Mouse (Mus musculus): ENCODE data around the gene Drc3.

Drc3 gene

DNA sequence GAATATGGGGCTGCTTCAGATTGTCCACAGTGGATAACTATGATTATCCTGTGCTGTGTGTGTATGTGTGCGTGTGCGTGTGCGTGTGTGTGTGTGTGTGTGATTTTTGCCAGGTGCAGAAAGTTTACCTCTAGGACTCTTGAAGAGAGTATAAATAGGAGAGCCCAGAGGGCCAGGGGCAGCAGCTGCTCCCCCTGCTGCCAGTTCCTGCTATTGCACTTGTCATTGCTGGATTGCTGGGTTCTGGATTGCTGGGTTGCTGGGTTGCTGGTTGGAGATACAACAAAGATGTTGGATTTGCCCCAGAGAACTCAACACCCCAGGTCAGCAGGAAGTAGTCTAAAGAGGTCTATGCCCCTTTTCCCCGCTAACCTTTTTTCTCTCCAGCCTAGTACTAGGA is 14.8 kb upstream of the Drc3 start:
- DNase-seq (ENCODE audit: low spot score): peak; percentile 55

DNA sequence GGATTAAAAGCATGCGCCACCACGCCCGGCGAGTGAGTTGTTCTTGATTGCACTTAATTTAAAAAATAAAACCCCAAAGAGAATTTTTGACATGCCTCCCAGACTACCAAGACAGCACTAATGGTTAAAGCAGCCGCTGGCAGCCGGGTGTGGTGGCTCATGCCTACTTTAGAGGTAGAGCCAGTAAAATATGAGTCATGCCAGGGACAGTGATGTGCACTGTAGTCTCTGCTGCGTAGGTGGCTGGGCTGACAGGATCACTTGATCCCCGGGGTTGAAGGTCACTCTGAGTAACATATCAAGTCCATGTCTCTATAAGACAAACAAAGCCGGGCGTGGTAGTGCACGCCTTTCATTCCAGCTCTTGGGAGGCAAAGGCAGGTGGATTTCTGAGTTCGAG is 13.8 kb upstream of the Drc3 start:
- DNase-seq (ENCODE audit: low spot score): no peak

DNA sequence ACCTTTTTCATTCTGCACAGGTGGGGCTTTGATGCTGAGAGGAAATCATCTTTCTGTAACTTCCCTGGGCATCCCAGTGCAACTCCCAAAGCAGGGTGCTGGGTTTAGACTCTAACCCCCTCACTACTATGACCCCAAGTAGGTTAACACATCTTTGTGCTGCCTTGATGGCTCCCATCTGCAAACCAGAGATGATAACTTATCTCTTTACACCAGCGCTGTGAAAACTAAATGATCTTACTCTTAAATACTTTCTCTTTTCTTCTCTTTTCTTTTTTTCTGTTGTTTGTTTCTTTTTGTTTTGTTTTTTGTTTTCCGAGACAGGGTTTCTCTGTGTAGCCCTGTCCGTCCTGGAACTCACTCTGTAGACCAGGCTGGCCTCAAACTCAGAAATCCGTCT is 7.3 kb upstream of the Drc3 start:
- no peak for DNase-seq (ENCODE audit: low spot score)

DNA sequence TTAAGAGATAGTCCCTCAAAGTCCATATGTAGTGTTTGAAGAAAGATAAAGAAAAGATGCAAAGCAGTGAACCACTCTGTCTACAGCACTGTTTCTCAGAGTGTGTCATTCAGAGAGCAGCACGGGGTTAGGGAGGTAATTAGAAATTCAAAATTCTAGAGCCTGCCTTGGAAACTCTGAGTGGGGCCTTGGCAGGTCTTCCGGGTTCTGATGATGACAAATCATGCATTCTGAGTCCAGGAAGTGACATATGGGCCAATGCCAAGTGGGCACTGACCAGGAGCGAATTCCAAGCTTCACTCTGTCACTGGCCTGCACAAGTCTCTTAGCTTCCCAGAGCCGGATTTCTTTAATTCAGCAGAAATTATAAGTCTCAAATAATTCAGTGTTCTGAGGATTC is 6.6 kb upstream of the Drc3 start:
- peak; percentile 65 for DNase-seq (ENCODE audit: low spot score)

GRCm38 (mm10) chr11:60351388-60351787 is 1.7 kb upstream of the Drc3 start:
- DNase-seq (ENCODE audit: low spot score): no peak

GRCm38 (mm10) chr11:60351925-60352371 is 1.2 kb upstream of the Drc3 start:
- no peak for DNase-seq (ENCODE audit: low spot score)

- no peak for DNase-seq (ENCODE audit: low spot score)
These were observed 2.8 kb downstream of the Drc3 start for GRCm38 (mm10) chr11:60355952-60356351.

GRCm38 (mm10) chr11:60357116-60357515 is 4.0 kb downstream of the Drc3 start:
- DNase-seq (ENCODE audit: low spot score): no peak

DNA sequence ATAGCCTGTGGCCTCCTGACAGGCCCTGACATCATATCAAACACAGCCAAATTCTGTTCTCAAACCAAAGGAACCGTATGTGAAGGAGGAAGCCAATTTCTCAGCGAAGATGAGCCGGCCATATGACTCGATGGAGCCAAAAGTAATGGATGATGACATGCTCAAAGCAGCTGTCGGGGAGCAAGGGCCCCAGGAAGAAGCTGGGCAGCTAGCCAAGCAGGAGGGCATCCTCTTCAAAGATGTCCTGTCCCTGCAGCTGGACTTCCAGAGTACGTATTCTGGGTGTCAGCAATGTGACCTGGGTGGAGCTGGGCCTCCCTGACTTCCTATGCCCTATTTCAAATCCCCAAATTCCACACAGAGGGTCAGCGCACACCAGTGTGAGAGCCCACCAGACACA is 5.4 kb downstream of the Drc3 start:
- DNase-seq (ENCODE audit: low spot score): no peak

DNA sequence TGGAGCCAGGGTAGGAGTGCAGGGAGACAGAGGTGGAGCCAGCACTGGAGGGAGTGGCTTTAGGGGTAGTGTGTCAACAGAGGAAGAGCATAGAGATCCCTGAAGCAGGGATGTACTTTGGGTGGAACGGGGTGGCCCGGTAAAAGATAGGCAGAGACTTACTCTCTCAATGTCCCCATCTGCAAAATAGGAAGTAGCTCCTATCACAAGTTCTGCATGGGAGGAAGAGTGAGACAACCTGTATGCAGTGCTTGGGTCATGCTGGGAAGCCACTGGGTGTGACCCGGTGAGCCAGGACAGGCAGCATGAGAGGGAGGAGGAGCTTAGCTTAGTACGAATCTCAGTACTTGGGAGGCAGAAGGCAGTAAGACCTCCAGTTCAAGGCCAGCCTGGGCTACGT is 6.0 kb downstream of the Drc3 start:
- DNase-seq (ENCODE audit: low spot score): no peak

- no peak for DNase-seq (ENCODE audit: low spot score)
These were observed 6.8 kb downstream of the Drc3 start for GRCm38 (mm10) chr11:60359936-60360335.

- peak; percentile 56 for DNase-seq (ENCODE audit: low spot score)
These were observed 7.6 kb downstream of the Drc3 start for GRCm38 (mm10) chr11:60360631-60361201.

DNA sequence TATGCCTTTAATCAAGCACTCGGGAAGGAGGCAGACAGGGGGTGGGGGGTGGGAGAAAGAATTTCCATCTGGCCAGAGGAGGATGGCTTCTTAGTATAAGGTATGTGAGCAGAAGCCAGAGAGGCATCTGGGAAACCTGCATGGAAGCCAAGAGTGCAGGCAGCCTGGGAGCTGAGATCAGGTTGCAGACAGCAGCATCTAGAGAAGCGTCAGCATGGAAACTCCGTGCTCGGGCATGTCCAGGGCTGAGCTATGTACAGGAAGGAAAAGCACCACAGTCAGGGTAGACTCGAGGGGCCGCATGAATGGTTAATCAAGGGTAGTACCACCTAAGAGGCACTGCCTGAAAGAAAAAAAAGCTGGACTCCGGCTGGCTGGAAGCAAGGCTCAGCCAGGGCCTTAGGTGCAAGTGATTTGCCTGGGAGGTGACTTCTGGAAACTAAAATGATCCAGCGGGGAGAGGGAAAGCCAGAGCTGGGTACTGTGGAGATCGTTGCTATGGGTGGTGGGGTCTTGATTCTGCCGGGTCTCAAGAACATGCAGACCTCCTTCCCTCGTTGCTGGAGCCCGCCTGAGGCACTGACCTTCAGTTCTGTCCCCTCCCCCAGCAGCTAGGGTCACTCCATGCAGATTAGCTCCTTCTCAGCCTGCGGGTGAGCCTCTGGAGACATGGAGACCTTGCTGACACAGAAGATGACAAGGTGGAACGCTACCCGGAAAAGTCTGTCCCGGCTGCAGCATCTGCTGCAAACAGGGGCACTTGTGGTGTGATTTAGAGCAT is 13.3 kb downstream of the Drc3 start:
- no peak for DNase-seq (ENCODE audit: low spot score)

DNA sequence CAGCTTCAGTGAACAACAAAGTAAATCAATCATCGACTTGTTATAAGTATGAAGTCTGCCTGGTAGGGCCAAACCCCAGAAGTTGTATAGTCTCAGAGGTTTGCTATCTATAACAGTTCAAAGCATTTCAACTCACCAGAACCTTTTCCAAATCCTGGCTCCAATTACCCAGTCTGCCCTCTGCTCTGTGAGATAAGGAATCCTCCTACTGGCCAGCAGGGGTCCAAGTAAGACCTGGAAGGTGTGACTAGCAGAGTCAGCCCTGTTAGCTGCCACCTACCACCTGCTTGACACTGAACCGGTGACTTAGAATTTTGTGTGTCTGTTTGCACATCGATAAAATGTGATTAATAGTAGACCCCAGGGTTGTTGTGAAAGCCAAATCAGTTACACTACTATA is 14.1 kb downstream of the Drc3 start:
- no peak for DNase-seq (ENCODE audit: low spot score)

DNA sequence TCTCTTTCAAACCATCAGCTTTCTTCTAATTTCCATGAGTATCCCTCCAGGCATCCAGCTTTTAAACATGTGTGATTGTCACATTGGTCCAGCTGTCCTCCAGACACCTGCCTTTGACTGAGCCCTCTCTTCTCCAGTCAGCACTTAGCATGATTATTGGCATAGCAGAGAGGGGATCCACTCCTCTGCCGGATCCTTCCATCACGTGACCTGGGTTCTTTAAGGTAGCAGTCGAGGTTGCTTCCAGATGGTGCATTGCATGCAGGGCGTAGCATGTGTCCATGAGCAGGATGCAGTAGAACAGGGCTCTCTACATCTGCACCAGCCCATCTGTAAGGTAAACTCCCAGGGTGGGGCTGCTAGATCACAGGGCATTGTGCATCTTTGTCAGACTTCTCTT is 15.8 kb downstream of the Drc3 start:
- no peak for DNase-seq (ENCODE audit: low spot score)

- no peak for DNase-seq (ENCODE audit: low spot score)
These were observed 16.3 kb downstream of the Drc3 start for GRCm38 (mm10) chr11:60369448-60369847.

- DNase-seq (ENCODE audit: low spot score): no peak
These were observed 17.3 kb downstream of the Drc3 start for GRCm38 (mm10) chr11:60370431-60370830.

- DNase-seq (ENCODE audit: low spot score): no peak
These were observed 21.4 kb downstream of the Drc3 start for GRCm38 (mm10) chr11:60374481-60374880.

DNA sequence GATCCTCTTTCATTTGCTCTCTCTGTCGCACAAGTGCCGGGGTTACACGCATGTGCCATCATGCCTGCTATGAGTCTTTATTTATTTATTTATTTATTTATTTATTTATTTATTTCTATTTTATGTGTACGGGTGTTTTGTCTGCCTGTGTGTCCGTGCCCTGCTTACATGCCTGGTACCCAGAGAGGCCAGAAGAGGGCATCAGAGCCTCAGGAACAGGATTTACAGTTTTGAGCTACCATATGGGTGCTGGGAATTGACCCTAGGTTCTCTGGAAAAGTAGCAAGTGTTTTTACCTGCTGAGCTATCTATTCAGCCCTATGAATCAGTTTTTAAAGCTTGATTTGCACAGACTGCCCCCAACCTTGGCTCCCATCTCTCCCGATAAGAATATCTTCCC is 30.4 kb downstream of the Drc3 start:
- no peak for DNase-seq (ENCODE audit: low spot score)

GRCm38 (mm10) chr11:60384762-60385421 is 31.8 kb downstream of the Drc3 start:
- DNase-seq (ENCODE audit: low spot score): no peak

GRCm38 (mm10) chr11:60385946-60386345 is 32.8 kb downstream of the Drc3 start:
- no peak for DNase-seq (ENCODE audit: low spot score)

GRCm38 (mm10) chr11:60387944-60388343 is 34.8 kb downstream of the Drc3 start:
- DNase-seq (ENCODE audit: low spot score): no peak

DNA sequence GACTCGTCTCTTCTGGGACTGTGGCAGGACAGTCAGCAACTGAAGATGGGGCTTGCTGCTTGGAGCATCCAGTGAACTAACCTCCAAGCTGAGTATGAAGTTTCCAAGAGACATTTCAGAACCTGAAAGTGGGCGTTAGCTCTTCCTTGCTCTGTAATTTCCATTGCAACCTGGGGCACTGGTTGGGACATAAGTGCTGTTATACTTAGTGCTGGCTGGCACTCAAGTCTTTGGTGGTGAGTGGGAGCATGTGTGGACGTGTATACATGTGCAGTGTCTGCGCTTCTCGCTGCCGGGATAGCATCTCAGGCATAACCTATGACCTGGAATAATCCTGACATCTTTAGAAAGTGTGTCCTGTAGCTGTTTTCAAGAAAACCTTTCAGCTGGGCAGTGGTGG is 38.2 kb downstream of the Drc3 start:
- no peak for DNase-seq (ENCODE audit: low spot score)
